Mouse (Mus musculus): ENCODE results near the gene Pex6. TPM values are rescaled to one million over a fixed set of nuclear protein-coding genes. Genes with fewer than 3 reads are reported as not detected.
A peak's percentile ranks its signal among the peaks of the same experiment; 100 is the strongest.

Pex6 gene
- polyA plus RNA-seq, 1 experiment from 2014 or later, result 18.5 TPM

- 6% methylated on average over 19 of the region's 20 CpGs for WGBS
- H3K4me1 ChIP-seq (ENCODE audit: insufficient read depth, low read depth, low read length), result peaks cover 3% of the 10 kb centered on the region; the same call in 1 of the 2 replicates
- no peak for ATAC-seq
Observed at GRCm38 (mm10) chr17:46773278-46774130, 62.2 kb downstream of the Pex6 start.

DNA sequence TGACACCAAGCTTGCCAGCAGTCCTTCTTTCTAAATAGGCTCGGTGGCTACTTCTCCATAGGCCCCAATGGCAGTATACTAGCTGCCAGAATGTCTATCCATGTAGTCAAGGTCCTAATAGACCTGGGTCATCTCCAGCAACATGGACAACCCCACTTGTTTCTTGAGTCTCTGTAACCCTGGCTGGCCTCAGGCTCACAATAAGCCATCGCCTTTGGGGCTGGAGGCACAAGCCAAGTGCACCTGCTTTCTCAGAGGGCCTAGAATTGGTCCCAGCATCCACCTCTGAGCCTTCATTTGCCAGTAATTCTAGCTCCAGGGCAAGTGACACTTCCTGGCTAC, 62.8 kb downstream of the Pex6 start:
- H3K36me3 ChIP-seq (ENCODE audit: insufficient read depth, low read length), result peaks cover 34% of the 10 kb centered on the region; the same call in 1 of the 2 replicates
- ATAC-seq (no peak), DNase-seq (ENCODE audit: low spot score) (no peak)
- WGBS, result 50% methylated on average over 2 of the region's 2 CpGs
- H3K27me3 ChIP-seq (replicated peaks; ENCODE audit: insufficient read depth, low read length), result no peaks in the 10 kb centered on the region
- H3K4me2 ChIP-seq (replicated peaks; ENCODE audit: low read depth, low read length), result no peak overlapping the region
- no peaks in the 10 kb centered on the region for H3K9me3 ChIP-seq (ENCODE audit: low read length)
- H3K27ac ChIP-seq (ENCODE audit: low read length), result no peak overlapping the region
- peaks cover 3% of the 10 kb centered on the region; the same call in 1 of the 2 replicates for H3K4me1 ChIP-seq (ENCODE audit: insufficient read depth, low read depth, low read length)
- H3K4me3 ChIP-seq (ENCODE audit: low read depth, low read length), result no peak overlapping the region
- H3K9ac ChIP-seq (replicated peaks; ENCODE audit: low read depth), result no peak overlapping the region
- TF ChIP-seq CTCF (IDR thresholded peaks at IDR 0.05), result no peak
- no peak for TF ChIP-seq EP300 (IDR thresholded peaks at IDR 0.05)

More at GRCm38 (mm10) chr17:46773278-46774130, 62.2 kb downstream of the Pex6 start:
- Histone ChIP-seq H3K4me2 (replicated peaks; ENCODE audit: low read depth, low read length) (peak overlapping the region; percentile 95), H3K9me3 (ENCODE audit: low read length) (no peaks in the 10 kb centered on the region), H3K27me3 (replicated peaks; ENCODE audit: insufficient read depth, low read length) (no peaks in the 10 kb centered on the region), H3K4me3 (ENCODE audit: low read depth, low read length) (peak overlapping the region; percentile 82), H3K27ac (ENCODE audit: low read length) (peak overlapping the region; percentile 84), H3K9ac (replicated peaks; ENCODE audit: low read depth) (peak overlapping the region; percentile 71), H3K36me3 (ENCODE audit: insufficient read depth, low read length) (peaks cover 28% of the 10 kb centered on the region; the same call in 1 of the 2 replicates)
- no peak for TF ChIP-seq EP300 (IDR thresholded peaks at IDR 0.05)
- peak; percentile 47 for TF ChIP-seq CTCF (IDR thresholded peaks at IDR 0.05)
- DNase-seq (ENCODE audit: low spot score), result peak; percentile 63

DNA sequence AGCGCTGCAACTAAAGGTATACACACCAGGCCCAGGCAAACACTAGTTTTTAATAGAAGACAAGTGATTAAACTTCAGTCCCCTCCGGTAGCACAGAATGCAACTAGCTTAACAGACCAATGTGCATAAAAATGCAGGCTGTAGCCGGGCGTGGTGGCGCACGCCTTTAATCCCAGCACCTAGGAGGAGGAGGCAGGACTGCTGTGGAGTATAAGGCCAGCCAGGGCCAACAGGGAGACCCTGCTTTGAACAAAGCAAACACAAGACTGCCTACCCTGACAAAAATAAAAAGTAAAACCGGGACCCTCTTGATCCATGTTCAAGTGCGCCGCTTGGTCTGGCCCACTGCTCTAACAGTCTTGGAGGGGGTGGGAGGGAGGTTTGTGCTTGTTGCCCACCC, 63.8 kb downstream of the Pex6 start:
- Histone ChIP-seq H3K4me3 (ENCODE audit: low read depth, low read length) (no peak overlapping the region), H3K4me2 (replicated peaks; ENCODE audit: low read depth, low read length) (no peak overlapping the region), H3K4me1 (ENCODE audit: insufficient read depth, low read depth, low read length) (peaks cover 3% of the 10 kb centered on the region; the same call in 1 of the 2 replicates), H3K27ac (ENCODE audit: low read length) (no peak overlapping the region; the same call in 1 of the 2 replicates), H3K9ac (replicated peaks; ENCODE audit: low read depth) (no peak overlapping the region), H3K27me3 (replicated peaks; ENCODE audit: insufficient read depth, low read length) (no peaks in the 10 kb centered on the region), H3K9me3 (ENCODE audit: low read length) (no peaks in the 10 kb centered on the region), H3K36me3 (ENCODE audit: insufficient read depth, low read length) (peaks cover 41% of the 10 kb centered on the region; the same call in 1 of the 2 replicates)
- DNase-seq (ENCODE audit: low spot score) (no peak), ATAC-seq (no peak)
- WGBS, result 87% methylated on average over 9 of the region's 9 CpGs
- no peak for TF ChIP-seq EP300 (IDR thresholded peaks at IDR 0.05)

Other genes starting within 250 kb of the Pex6 start
- 0.04 TPM in 1 of 2 replicates, not detected in the other for gene Ttbk1, start 223.8 kb upstream of the Pex6 start, polyA plus RNA-seq (2015; fragmentation: Nextera tagmentation; extraction: Ambion mirVana)
- 2.8 and 4.2 TPM in 2 replicates for gene Dnph1, start 214.8 kb upstream of the Pex6 start, polyA plus RNA-seq (2015; fragmentation: Nextera tagmentation; extraction: Ambion mirVana)
- gene Cul9, start 165.1 kb upstream of the Pex6 start, polyA plus RNA-seq (2015; fragmentation: Nextera tagmentation; extraction: Ambion mirVana), result 3.5 and 3.8 TPM in 2 replicates
- gene Srf, start 155.3 kb upstream of the Pex6 start, polyA plus RNA-seq (2015; fragmentation: Nextera tagmentation; extraction: Ambion mirVana), result 5.1 and 5.6 TPM in 2 replicates
- 73.2 and 75.8 TPM in 2 replicates for gene Ptk7, start 82.0 kb upstream of the Pex6 start, polyA plus RNA-seq (2015; fragmentation: Nextera tagmentation; extraction: Ambion mirVana)
- gene Klc4, start 65.4 kb upstream of the Pex6 start, polyA plus RNA-seq (2015; fragmentation: Nextera tagmentation; extraction: Ambion mirVana), result 36.5 and 38.4 TPM in 2 replicates
- gene Mrpl2, start 65.2 kb upstream of the Pex6 start, polyA plus RNA-seq (2015; fragmentation: Nextera tagmentation; extraction: Ambion mirVana), result 69.2 and 88.6 TPM in 2 replicates
- gene Cul7, start 61.1 kb upstream of the Pex6 start, polyA plus RNA-seq (2015; fragmentation: Nextera tagmentation; extraction: Ambion mirVana), result 21.8 and 22.1 TPM in 2 replicates
- gene Rrp36, start 37.1 kb upstream of the Pex6 start, polyA plus RNA-seq (2015; fragmentation: Nextera tagmentation; extraction: Ambion mirVana), result 35.2 and 38.5 TPM in 2 replicates
- 113 and 114 TPM in 2 replicates for gene Mea1, start 32.7 kb upstream of the Pex6 start, polyA plus RNA-seq (2015; fragmentation: Nextera tagmentation; extraction: Ambion mirVana)
- gene Klhdc3, start 30.5 kb upstream of the Pex6 start, polyA plus RNA-seq (2015; fragmentation: Nextera tagmentation; extraction: Ambion mirVana), result 96.7 and 111 TPM in 2 replicates
- gene Ppp2r5d, start 6.4 kb upstream of the Pex6 start, polyA plus RNA-seq (2015; fragmentation: Nextera tagmentation; extraction: Ambion mirVana), result 31.7 and 31.8 TPM in 2 replicates
- gene Gnmt, start 17.7 kb downstream of the Pex6 start, polyA plus RNA-seq (2015; fragmentation: Nextera tagmentation; extraction: Ambion mirVana), result 13.0 and 14.9 TPM in 2 replicates
- 44.1 and 47.0 TPM in 2 replicates for gene Cnpy3, start 40.8 kb downstream of the Pex6 start, polyA plus RNA-seq (2015; fragmentation: Nextera tagmentation; extraction: Ambion mirVana)
- 0.14 TPM in 1 of 2 replicates, not detected in the other for gene Ptcra, start 52.2 kb downstream of the Pex6 start, polyA plus RNA-seq (2015; fragmentation: Nextera tagmentation; extraction: Ambion mirVana)
- gene 2310039H08Rik, start 61.2 kb downstream of the Pex6 start, polyA plus RNA-seq (2015; fragmentation: Nextera tagmentation; extraction: Ambion mirVana), result 73.9 and 80.1 TPM in 2 replicates
- gene Rpl7l1, start 71.2 kb downstream of the Pex6 start, polyA plus RNA-seq (2015; fragmentation: Nextera tagmentation; extraction: Ambion mirVana), result 83.2 and 83.7 TPM in 2 replicates
- 3.0 and 3.4 TPM in 2 replicates for gene Bicral, start 147.0 kb downstream of the Pex6 start, polyA plus RNA-seq (2015; fragmentation: Nextera tagmentation; extraction: Ambion mirVana)
- gene Tbcc, start 179.2 kb downstream of the Pex6 start, polyA plus RNA-seq (2015; fragmentation: Nextera tagmentation; extraction: Ambion mirVana), result 47.7 and 51.0 TPM in 2 replicates
- gene Prph2, start 199.0 kb downstream of the Pex6 start, polyA plus RNA-seq (2015; fragmentation: Nextera tagmentation; extraction: Ambion mirVana), result not detected in 2 replicates

Measured in lung, postnatal 0 days (tissue).